Mouse (Mus musculus) small intestine, adult 2 months (tissue): ENCODE results near the gene Selenoi.

Experiments used
- CTCF ChIP-seq: fragments of 200-500 bp; IDR thresholded peaks from 2 replicates; pipeline ENCODE4 v1.5.1; 2012; ENCODE audit warnings: low read depth, mild to moderate bottlenecking, control low read depth, inconsistent platforms, low read length, moderate library complexity, mixed read lengths; ENCODE audit not compliant: insufficient replicate concordance, insufficient read length; ENCODE audit errors: extremely low read depth
- POLR2A ChIP-seq: fragments of 200-500 bp; IDR thresholded peaks from 2 replicates; pipeline ENCODE4 v1.6.1; 2012; ENCODE audit warnings: low read depth, mild to moderate bottlenecking, control low read depth, inconsistent platforms, low read length, moderate library complexity

- TF ChIP-seq POLR2A (no peak), CTCF (no peak)
Measured at GRCm38 (mm10) chr5:30202221-30202620, 30.2 kb upstream of the Selenoi start.
